Mouse (Mus musculus): Measurements from ENCODE around the gene Colq. TPM values are rescaled to one million over a fixed set of nuclear protein-coding genes. Genes with fewer than 3 reads are reported as not detected.

Gene Colq
- polyA plus RNA-seq, 1 experiment from 2014 or later, result 0.28 TPM

Other genes starting within 250 kb of the Colq start
- 17.2 and 20.1 TPM in 2 replicates for gene Sh3bp5, start 155.3 kb downstream of the Colq start, polyA plus RNA-seq (2014; fragmentation: Nextera tagmentation; extraction: Ambion mirVana)
- gene Eaf1, start 96.9 kb downstream of the Colq start, polyA plus RNA-seq (2014; fragmentation: Nextera tagmentation; extraction: Ambion mirVana), result 21.8 and 22.5 TPM in 2 replicates
- gene Mettl6, start 96.3 kb downstream of the Colq start, polyA plus RNA-seq (2014; fragmentation: Nextera tagmentation; extraction: Ambion mirVana), result 78.9 and 85.6 TPM in 2 replicates
- 1.0 TPM in 1 of 2 replicates, not detected in the other for gene Gm49387, start 49.5 kb upstream of the Colq start, polyA plus RNA-seq (2014; fragmentation: Nextera tagmentation; extraction: Ambion mirVana)
- 14.5 and 16.0 TPM in 2 replicates for gene Btd, start 49.7 kb upstream of the Colq start, polyA plus RNA-seq (2014; fragmentation: Nextera tagmentation; extraction: Ambion mirVana)
- gene Hacl1, start 49.9 kb upstream of the Colq start, polyA plus RNA-seq (2014; fragmentation: Nextera tagmentation; extraction: Ambion mirVana), result 6.7 and 8.2 TPM in 2 replicates
- 10.2 and 10.5 TPM in 2 replicates for gene Ankrd28, start 239.3 kb upstream of the Colq start, polyA plus RNA-seq (2014; fragmentation: Nextera tagmentation; extraction: Ambion mirVana)

All from neural tube, embryonic 11.5 days (tissue).